ENCODE assay signal across 20 mouse cellular contexts in genomic region chr6:144016929-144017328, GRCm38 (mm10).
"Had no signal": no experiment of that assay in that cellular context is flagged by ENCODE, and none has a peak within 500 bp of the region (broad histone marks: within the 10 kb centered on the region; RNA-seq: fewer than 3 reads in every experiment).

No protein-coding gene starts in this region.

- H3K36me3 ChIP-seq: heart, embryonic 10.5 days; heart, embryonic 12.5 days; hindbrain, embryonic 13.5 days; hindbrain, embryonic 15.5 days; limb, embryonic 15.5 days had no signal

- H3K27me3 ChIP-seq: heart, embryonic 12.5 days; hindbrain, embryonic 13.5 days; hindbrain, embryonic 15.5 days; limb, embryonic 13.5 days; limb, embryonic 15.5 days had no signal

- H3K4me1 ChIP-seq: heart, embryonic 10.5 days; heart, embryonic 12.5 days; hindbrain, embryonic 13.5 days; hindbrain, embryonic 15.5 days; limb, embryonic 13.5 days; limb, embryonic 15.5 days had no signal

- H3K9ac ChIP-seq: forebrain, postnatal 0 days; heart, embryonic 12.5 days; hindbrain, embryonic 13.5 days; hindbrain, embryonic 15.5 days; limb, embryonic 13.5 days; limb, embryonic 15.5 days had no signal

- DNase-seq: forebrain, postnatal 0 days; gastrocnemius, postnatal 14 days; gastrocnemius, postnatal 36 days; heart, adult 18-20 months; heart, postnatal 10 days; kidney, adult 18-20 months; kidney, adult 8-10 months; kidney, postnatal 10 days; kidney, postnatal 25 days; kidney, postnatal 4 days had no signal

- H3K4me2 ChIP-seq: heart, embryonic 12.5 days; hindbrain, embryonic 13.5 days; hindbrain, embryonic 15.5 days; limb, embryonic 13.5 days; limb, embryonic 15.5 days had no signal

- ATAC-seq: forebrain, postnatal 0 days; hindbrain, postnatal 0 days; intestine, embryonic 16.5 days had no signal

- H3K27ac ChIP-seq: heart, embryonic 10.5 days; hindbrain, embryonic 13.5 days; hindbrain, embryonic 15.5 days; hindbrain, postnatal 0 days; layer of hippocampus, adult 2 months; left cerebral cortex, adult 2 months; limb, embryonic 13.5 days; limb, embryonic 15.5 days had no signal

- H3K4me3 ChIP-seq: heart, embryonic 10.5 days; heart, embryonic 12.5 days; hindbrain, embryonic 13.5 days; hindbrain, embryonic 15.5 days; layer of hippocampus, adult 2 months; left cerebral cortex, adult 2 months; limb, embryonic 13.5 days; limb, embryonic 15.5 days had no signal

- H3K9me3 ChIP-seq: heart, embryonic 10.5 days; heart, embryonic 12.5 days; hindbrain, embryonic 13.5 days; hindbrain, embryonic 15.5 days; limb, embryonic 13.5 days; limb, embryonic 15.5 days had no signal
